Mouse (Mus musculus): ENCODE results near the gene Disc1.

The Disc1 gene

GRCm38 (mm10) chr8:125053505-125054435 lies at the start of gene Disc1:
Gene Disc1 (plus strand): TSS chr8:125054195.
- peak; percentile 54 for DNase-seq

GRCm38 (mm10) chr8:125012695-125013627 lies 41.0 kb upstream of the Disc1 start, which contains the start of gene Tsnax:
Gene Tsnax (plus strand): TSS chr8:125012997.
- DNase-seq = peak; percentile 91

DNA sequence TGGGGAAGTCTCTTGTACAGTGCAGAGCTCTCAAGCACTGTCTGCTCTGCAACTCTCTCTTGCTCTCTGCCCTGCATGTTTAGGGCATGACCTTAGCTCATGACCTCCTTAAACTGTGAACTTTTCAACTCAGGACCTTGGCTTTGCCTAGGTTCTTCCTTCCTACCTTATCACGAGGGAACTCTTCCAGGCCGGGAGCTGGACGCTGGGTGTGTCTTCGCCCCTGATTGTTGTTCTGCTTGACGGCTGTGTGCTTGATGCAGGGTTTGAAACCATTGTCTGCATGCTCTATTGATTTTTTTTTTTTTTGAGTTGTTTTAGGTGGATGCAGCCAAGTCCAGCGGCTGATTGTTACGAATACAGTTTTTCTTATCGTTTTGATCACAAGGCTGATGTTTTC lies 29.9 kb upstream of the Disc1 start:
- DNase-seq = no peak

DNA sequence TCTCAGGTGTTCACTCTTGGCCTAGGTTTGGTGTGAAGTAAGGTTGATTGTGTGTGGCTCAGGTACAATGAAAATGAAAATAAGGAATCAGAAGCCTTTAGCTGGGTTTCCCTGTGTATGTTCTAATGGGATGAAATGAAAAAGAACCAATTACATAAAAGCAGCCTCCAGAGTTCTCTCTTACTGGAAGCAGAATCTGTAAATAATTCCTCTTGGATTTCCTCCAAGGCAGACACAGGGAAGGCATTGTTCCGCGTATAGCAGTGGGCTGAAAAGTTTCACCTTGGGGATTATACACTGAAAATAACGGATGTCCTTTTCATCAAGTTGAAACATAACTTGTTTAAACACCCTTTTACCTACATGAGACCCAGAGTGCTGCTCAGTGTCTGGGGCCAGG lies 26.8 kb upstream of the Disc1 start:
- DNase-seq = no peak

DNA sequence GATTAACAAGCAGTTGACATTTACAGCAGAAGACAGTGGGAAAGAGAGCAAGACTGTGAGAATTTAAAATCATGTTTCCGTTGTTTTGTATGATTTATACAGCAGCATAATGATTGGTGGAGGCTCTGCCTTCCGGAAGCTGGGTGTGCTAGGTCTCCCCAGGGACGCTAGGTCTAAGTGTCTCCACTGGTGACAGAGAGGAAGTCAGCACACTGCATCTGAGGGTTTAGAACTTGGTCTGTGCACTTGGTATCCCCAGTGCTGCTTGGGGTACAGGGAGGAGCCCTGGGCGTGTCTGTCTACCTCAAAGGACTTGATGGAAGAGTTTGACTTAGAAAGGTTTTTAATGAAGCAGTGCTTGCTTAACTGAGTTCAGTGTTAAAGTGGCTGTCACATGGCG lies 25.2 kb upstream of the Disc1 start:
- no peak for DNase-seq

- no peak for DNase-seq
Measured at GRCm38 (mm10) chr8:125031276-125031675, 22.7 kb upstream of the Disc1 start.

GRCm38 (mm10) chr8:125034669-125035068 lies 19.3 kb upstream of the Disc1 start:
- peak; percentile 83 for DNase-seq

DNA sequence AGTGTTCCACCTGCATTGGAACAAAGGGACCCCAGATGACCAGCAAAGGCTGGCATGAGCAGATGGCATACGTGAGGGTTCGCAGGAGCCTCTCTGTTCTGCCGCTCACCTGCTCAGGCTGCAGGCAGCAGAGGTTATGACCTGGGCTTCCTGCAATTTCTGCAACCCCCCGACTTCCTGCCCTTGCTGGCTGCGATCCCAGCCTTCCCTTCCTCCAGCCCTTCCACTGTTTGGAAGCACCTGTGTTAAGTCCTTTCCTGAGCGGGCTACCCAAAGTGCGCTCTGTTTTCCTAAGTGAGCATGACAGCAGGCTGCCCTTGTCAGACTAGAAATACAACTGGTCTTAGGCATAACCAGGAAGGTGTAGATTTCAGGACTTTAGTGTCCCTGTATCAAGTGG lies 16.9 kb upstream of the Disc1 start:
- DNase-seq = no peak

DNA sequence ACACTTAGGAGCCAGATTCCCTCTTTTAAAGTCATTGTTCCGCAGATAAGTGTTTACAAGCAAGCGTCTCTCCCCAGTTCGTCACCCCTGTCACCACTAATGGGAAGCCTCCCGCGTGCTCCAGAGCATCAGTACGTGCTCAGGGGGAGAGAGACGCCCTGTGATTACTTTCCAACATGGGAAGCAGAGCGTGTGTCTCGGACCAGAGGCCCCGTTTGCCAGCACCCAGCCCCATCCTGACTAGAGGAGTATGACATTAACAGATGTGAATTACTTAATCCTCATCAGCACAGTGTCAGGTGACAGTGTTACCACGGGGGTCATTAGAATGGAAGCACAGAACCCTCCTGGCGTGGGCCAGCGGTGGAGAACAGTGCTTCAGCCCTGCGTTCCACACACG lies 15.3 kb upstream of the Disc1 start:
- DNase-seq = no peak

DNA sequence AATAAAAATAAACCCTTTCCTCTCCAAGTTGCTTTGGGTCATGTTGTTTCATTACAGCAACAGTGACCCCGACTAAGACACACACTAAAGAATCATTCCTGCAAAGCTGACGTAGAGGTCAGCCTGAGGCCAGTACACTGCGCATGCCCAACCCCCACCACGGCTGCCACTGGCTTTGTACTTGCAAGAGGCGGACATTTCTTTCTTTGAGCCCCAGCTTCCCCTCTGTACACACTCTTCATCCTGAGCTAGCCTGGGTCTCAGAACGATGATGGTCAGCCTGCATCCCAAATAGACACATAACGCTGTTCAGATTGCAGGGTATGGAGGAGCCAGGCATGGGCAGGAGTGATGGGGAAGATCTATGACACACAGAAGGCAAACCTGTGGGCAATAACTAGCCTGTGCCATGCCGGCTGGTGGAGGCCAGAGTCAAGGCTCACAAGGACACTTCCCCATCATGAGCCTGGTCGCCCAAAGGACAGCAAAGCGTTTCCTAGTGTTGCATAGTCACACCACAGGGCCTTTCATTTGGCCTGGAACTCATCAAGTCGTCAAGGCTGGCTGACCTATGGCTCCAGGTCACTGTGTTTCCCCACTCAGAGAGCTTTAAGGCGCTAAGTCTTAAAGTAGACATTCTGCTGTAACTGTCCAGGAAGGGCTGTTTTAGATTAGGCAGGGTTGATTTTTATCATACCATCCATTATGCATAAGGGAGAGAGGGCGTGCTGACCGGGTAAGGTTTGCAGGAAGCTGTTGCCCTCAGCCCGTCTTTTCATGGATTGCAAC lies 13.2 kb upstream of the Disc1 start:
- no peak for DNase-seq

- DNase-seq = no peak
Measured at GRCm38 (mm10) chr8:125041496-125041895, 12.5 kb upstream of the Disc1 start.

GRCm38 (mm10) chr8:125043394-125043793 lies 10.6 kb upstream of the Disc1 start:
- DNase-seq = no peak

DNA sequence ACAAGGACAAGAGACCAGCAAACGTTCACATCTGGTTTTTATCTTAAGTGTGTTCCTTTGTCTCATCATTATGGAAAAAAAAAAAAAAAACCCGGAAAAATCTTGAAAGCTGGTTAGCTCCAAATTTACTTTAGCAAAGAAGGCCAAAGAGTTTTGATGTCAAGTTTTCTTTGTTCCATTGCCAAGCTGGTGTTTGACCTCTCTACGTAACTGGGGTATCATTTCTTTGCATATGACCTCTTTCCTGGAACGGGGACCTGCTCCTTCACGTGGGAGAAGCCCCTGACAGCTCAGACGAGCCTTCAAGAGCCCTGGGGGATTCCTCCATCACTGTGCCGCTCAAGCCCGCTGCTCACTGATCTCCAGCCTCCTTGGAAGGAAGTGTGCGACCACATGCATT lies 10.1 kb upstream of the Disc1 start:
- no peak for DNase-seq

- DNase-seq = no peak
Measured at GRCm38 (mm10) chr8:125045760-125046159, 8.2 kb upstream of the Disc1 start.

DNA sequence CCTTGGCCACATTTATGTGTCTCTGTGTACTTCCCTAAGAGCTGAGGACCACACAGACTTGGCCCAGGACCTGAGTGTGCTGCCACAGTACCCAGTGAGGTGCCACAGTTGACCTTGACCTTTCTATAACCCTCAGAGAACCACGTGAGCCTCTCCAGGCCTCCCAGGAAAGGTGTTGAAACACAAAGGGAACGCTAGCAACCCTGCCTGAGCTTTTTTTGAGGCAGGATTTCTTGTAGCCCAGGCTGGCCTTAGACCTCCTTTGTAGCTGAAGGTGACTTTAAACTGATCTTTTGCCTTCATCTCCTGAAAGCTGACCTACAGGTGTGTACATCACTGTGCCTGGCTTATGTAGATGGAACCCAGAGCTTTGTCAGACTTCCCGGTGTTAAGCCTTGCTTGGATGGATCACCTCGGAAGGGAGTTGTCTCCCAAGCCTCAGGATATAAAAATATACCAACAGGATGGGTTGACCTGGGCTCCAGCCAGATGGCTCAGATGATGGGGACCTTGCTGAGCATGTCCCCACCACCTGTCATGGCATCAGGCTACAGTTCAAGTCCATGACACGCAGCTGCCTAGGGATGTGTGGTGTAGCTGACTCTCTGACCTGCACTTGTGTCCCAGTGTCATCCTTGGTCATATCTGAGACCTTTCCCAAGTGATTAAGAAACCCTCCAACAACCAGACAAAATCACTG lies 4.8 kb upstream of the Disc1 start:
- no peak for DNase-seq

GRCm38 (mm10) chr8:125049826-125050225 lies 4.2 kb upstream of the Disc1 start:
- DNase-seq = no peak

GRCm38 (mm10) chr8:125052026-125052425 lies 2.0 kb upstream of the Disc1 start:
- DNase-seq = peak; percentile 92

- peak; percentile 26 for DNase-seq
Measured at GRCm38 (mm10) chr8:125054436-125054810, 428 bp downstream of the Disc1 start.

DNA sequence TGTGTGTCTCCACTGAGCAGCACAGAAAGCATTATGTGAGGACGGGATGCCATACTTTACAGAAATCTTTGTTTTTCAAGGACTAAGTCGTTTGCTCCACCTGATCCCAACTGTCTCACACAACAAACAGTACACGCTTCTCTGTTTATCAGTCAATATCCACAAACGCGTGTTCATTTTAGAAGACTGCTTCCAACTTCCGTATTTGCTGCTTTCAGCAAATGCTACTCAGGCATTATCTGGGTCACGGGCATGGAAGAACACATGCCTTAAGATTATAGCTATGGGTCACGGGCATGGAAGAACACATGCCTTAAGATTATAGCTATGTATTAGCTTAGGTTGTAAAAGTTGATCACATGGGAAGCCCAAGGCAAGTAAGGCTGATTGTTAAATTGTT lies 6.9 kb downstream of the Disc1 start:
- DNase-seq = no peak

DNA sequence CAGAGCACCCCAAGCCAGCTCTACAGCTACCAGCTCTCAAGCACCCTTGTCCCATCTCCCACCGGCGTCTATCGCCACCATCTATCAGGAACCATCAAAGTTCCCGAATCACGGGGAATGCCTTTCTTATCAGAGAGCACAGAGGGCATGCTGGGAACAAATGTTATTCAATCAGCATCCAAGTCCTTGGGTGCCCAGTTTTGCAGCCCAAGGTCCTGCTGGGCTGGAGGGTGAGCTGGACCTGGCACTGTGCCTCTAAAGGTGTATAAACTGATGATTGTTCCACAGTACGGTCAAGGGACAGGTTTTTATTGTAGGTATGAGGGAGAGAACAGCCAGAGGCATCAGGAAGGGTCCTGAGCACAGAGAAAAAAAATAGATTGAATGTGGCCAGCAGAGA lies 11.6 kb downstream of the Disc1 start:
- DNase-seq = no peak

GRCm38 (mm10) chr8:125066913-125067595 lies 13.1 kb downstream of the Disc1 start:
- DNase-seq = peak; percentile 44

- DNase-seq = no peak
Measured at GRCm38 (mm10) chr8:125067596-125067960, 13.6 kb downstream of the Disc1 start.

Data from right cerebral cortex, postnatal 4 days (tissue).